Mouse (Mus musculus): Measurements from ENCODE around the gene Ptcd1.
"Not testable (repeated sequence)": the region's sequence is repeated elsewhere in the genome, so short reads cannot be mapped to it uniquely, and the experiment has no call there.

Ptcd1 gene

GRCm38 (mm10) chr5:145166536-145167305 is at the start of gene Ptcd1, which contains the start of gene Cpsf4:
Ptcd1 (minus strand) TSS chr5:145167108.
Cpsf4 (plus strand) TSS chr5:145167213.
- peak; percentile 95 to 97 for DNase-seq

DNA sequence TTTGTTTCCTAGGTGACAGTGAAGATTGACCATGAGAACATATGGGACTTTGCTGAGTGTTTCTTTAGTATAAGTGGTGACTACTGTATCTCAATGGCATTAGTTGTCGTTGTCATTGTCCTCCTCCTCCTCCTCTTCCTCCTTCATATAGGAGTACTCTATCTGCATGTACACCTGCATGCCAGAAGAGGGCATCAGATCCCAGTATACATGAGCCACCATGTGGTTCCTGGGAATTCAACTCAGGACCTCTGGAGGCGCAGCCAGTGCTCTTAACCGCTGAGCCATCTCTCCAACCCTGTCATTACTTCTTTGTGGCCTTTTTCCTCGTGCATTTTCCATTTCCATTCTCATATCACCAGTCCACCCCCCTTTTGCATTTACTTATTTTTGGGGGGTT is 47.8 kb upstream of the Ptcd1 start:
- DNase-seq: no peak

DNA sequence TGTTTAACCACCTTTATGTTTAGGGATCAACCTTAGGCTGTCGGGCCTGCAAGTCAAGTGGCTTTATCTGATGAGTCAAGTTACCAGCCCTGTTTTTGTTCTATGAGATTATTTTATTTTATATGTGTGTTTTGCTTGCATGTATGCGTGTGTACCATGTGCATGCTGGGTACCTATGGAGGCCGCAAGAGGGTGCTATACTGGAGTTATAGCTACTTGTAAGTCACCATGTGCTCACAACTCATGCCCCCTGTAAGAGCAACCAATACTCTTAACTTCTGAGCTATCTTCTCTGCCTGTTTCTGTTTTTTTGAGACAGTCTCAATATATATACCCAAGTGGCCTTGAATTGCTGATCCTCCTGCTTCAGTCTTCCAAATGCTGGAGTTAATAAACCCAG is 46.6 kb upstream of the Ptcd1 start:
- DNase-seq: no peak

DNA sequence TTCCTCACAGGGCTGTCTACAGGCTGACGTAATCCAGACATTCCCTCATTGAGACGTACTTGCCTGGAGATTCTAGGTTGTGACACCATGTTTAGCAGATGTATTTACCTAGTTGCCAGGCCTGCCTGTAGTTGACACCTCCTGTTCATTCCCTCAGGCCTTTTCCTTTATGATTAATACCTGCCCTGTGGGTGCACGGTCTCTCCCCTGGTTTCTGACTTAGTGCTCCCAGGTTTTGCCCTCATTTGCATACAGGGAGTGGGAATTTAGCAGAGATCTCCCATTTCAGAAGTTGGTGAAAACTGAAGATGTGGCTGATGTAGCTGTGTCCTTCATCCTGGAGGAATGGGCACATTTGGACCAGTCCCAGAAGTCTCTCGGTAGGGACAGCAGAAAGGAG is 45.3 kb upstream of the Ptcd1 start:
- no peak for DNase-seq

DNA sequence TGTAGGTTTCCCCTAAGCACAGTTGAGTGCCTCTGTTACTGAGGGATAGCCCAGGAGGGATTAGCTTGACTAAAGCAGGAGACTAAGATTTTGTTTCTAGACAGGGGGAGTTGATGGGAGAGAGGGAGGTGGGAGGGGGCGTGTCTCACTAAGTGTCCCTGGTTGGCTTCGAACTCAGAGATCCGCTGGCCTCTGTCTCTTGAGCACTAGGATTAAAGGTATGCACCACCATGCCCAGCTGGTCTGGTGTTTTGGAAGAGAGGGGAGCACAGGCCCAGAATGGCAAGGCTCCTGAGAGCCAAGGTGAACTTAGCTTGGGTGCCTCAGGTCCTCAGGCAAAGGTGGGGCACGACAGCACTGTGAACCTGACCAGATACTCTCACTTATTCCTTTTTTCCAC is 44.4 kb upstream of the Ptcd1 start:
- DNase-seq: no peak

DNA sequence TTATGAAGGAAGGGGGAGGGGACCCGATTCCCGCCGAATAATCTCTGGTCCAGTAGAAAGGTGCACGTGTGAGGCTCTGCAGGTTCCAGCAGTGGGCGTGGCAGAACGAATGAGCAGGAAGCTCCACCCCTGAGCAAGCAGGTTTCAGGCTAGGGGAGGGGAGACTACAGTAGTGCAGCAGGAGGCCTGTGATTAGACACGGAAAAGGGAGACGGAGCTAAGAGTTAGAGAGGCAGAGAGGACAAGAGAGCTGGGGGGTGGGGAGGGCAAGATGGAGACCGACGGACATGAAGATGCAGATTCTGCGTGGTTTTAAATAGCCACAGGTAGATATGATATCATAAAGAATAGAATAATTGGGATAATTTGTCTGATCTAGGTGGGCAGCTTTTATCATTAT is 41.5 kb upstream of the Ptcd1 start:
- DNase-seq: not testable (repeated sequence)

- DNase-seq: no peak
Measured at GRCm38 (mm10) chr5:145207954-145208353, 41.0 kb upstream of the Ptcd1 start.

- no peak for DNase-seq
Measured at GRCm38 (mm10) chr5:145207385-145207784, 40.5 kb upstream of the Ptcd1 start.

DNA sequence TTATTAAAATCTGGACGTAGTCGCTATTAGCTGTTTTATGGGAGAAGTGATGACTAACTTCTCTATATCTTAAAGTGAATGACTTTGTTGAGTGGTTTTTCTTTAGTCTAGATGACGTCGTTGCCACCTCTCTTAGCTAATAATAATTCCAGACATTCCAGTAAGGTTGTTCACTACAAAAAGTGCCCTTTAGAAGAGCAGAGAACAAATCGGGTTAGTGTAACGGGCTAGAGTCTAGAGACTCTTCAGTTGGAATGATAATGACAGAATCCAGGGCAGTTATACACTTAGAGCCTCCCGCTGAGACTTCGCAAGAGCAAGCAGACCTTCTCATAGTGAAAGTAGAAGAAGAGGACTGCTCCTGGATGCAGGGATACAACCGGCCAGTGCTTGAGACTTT is 38.1 kb upstream of the Ptcd1 start:
- DNase-seq: peak in 1 of 2 experiments; percentile 11

DNA sequence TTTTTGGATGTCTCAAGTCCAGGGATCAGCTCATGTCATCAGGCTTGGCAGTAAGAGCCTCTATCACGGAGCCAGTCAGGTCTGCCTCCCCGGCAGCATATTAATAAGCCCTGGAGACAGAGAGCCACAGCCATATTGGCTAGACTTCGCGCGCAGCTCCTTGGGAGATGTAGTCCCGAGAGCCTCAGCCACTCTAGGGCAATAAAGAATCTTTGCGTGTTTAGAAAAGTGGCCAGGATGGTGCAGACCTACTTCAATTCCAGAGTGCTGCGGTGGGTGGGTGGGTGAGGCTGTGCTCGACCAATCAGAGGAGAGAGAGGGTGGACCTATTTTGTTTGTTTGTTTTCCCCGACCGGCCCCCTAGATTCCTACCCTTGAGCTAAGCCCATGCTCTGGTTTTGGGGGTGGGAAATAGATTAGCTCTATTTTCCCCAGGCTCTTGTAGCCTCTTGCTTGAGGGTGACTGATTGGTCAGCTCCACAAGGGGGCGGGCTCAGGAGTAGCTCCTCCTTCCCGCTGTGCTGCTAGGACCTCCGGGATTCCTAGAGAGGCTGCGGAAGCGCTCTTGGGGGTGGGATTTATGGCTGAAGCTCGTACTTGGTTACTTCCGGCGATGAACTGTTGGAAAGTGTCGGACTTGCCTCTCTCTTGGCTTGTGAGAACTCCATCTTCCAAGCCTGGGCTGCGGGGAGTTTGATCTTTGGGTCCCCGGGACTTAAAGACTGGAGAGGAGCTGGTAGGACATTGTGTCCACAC is 37.2 kb upstream of the Ptcd1 start, which contains the start of gene Zkscan5:
Gene Zkscan5, plus strand, starts transcription at position 627 of the 756 bp plus-strand sequence.
- peak; percentile 95 to 97 for DNase-seq

- DNase-seq: no peak
Measured at GRCm38 (mm10) chr5:145202446-145202845, 35.5 kb upstream of the Ptcd1 start.

DNA sequence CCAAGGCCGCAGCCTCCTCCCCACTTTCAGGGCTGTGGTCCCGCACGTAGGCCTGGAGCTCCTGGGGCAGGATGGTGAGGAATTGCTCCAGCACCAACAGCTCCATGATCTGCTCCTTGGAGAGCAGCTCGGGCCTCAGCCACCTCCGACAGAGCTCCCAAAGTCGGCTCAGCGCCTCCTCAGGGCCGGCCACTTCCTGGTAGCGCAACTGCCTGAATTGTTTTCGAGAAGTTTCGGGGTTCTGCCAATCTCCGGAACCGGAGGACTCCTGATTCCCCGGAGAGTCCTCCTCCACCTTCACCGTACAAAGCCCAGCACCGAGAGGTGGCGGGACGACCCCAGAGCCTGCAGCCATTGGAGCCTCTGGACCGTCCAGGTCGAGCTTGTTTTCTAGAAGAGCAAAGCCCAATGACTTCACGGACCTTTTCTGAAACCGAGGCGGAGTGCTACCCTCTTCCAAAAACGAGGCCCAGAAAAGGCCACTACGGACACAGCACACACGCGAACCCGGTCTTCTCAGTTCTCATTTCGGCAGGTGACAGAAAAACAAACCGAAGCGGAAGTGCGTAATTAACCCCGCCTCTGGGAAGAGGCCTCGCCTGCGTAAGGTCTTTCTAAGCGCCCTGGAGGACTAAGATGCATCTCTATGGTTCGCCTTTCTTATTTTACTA is 34.5 kb upstream of the Ptcd1 start, which contains the start of gene Zkscan14:
Gene Zkscan14, minus strand, starts transcription at position 548 of the 671 bp plus-strand sequence.
- peak; percentile 91 for DNase-seq

GRCm38 (mm10) chr5:145200387-145200786 is 33.5 kb upstream of the Ptcd1 start:
- DNase-seq: no peak

DNA sequence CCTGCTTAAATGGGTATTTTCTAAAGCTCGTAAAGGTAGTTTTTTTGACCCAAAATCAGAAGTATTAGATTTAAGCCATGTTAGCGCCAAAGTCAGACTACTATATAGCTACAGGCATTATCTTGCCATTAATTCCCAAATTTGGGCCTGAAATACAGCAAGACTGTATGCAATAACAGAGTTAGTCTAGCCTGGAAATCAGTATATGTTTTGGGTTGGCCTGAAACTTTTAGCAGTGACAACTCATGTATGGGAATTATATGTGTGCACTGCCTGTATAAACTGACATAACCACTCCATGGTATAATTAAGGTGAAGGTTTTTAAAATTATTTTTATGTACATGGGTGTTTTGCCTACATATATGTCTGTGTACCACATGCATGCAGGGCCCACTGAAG is 25.1 kb upstream of the Ptcd1 start, which contains the start of gene Atp5j2:
Gene Atp5j2, minus strand, starts transcription at position 101 of the 400 bp plus-strand sequence.
- DNase-seq: no peak

DNA sequence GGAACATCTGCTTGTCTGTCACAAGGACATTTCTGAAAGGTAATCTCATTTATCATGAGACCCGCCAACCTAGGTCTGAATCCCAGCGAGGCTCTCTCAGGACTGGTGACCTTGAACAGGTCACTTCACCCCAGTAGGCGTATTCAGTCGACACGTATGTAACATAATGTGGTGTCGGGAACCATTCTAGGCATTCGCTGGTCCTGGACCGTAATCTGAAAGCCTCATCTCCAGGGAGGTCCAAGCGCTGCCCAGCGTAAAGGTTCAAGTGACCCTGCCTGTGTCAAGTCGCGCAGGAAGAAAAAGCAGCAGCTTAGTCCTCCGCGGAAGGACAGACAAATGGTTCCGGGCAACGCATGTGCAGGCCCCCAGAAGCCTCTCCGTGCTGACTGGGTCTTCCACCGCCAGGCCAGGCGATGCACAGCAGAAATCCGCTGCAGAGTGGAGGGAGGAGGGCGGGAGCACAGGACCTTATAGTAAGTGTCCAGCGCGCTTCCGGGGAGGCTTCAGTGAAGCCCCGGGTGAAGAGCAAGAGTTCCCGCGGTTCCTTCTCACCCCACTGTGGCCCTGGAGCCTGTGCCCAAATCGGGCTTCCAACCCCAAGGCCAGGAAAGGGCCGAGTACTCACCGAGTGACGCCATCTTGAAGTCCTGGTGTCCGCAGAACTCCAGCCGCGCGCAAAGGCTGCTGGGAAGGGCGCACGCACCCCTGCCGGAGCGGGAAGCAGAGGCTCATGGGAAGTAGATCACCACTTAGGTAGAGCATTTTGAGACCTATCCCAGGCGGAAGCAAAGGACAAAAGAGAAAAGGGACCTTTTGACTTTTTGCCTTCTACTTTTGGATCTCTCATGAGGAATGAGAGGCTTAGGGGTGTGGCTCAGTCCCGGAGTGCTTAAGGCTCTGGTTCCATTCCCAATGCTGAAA is 24.2 kb upstream of the Ptcd1 start:
- peak; percentile 90 for DNase-seq

- no peak for DNase-seq
Measured at GRCm38 (mm10) chr5:145190373-145190772, 23.5 kb upstream of the Ptcd1 start.

DNA sequence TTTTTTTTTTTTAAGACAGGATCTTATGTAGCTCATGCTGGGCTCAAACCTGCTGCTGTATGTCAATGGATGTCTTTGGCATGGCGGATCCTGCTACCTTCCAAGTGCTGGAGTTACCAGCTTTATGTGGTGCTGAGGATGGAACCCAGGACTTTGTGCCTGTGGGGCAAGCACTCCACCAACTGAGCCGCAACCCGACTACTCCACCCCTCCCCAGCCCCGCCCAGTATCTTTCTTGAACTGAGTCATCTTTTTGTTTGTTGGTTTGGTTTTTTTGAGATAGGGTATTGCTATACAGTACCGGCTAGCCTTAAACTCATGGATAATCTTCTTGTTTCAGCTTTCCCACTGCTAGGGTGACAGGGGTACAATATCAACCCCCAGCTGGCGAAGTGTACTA is 22.5 kb upstream of the Ptcd1 start:
- no peak for DNase-seq

- DNase-seq: no peak
Measured at GRCm38 (mm10) chr5:145185244-145185643, 18.3 kb upstream of the Ptcd1 start.

DNA sequence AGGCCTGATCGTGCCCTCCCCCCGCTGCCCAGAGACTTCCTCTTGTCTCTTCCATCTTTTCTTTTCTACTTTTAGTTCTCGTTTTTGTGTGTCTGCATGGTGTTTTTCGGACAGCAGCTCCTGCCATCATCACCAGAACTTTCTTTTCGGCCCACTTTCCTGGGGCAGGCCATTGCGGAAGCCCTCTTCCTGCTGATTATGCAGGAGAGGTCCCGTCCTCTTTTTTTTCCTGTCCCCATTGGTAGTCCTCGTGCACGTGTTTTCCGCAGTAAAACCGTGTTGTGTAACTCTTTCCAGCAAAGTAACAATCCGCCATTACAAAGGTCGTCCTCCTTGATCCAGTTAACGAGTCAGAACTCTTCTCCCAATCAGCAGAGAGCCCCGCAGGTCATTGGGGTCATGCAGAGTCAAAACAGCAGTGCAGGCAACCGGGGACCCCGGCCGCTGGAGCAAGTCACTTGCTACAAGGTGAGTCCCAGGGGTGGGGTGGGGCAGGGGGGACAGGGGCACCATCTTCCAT is 11.6 kb upstream of the Ptcd1 start:
- DNase-seq: no peak

GRCm38 (mm10) chr5:145167306-145167661 is 376 bp upstream of the Ptcd1 start:
- no peak for DNase-seq

DNA sequence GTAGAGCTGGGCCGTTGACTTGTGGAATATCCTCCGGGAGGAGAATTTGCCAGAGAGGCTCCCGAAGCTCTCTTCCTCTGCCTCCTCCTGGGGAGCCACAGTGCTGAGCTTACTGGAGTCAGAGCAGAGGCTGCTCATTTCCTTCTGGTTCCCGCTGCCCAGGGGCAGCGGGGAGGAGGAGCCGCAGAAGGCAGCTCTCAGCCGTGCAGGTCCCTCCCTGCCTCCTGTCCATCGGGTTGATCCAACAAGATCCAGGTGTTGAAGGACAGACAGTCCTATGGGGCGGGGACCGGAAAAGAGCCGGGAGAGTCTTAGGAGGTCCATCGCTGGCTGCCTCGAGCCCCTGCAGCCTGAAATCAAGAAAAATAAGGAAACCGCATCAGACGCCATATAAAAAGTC is 1.7 kb downstream of the Ptcd1 start:
- DNase-seq: no peak

GRCm38 (mm10) chr5:145164710-145165109 is 2.2 kb downstream of the Ptcd1 start:
- DNase-seq: no peak
